Mouse (Mus musculus) hindbrain, embryonic 15.5 days (tissue): Measurements from ENCODE around the gene Il4i1. TPM values are rescaled to one million over a fixed set of nuclear protein-coding genes. Genes with fewer than 3 reads are reported as not detected.

Experiments
- ATAC-seq: fragments of 200-750 bp; cut with Nextera tagmentation; 2 replicates; pipeline ENCODE4 v1.8.0; 2017; ENCODE audit warnings: low read depth, moderate number of reproducible peaks, moderate TSS enrichment; ENCODE audit not compliant: low FRiP score
- H3K27ac ChIP-seq: fragments of 300-500 bp; sonication (generic); replicated peaks from 2 replicates; pipeline ENCODE4 v1.5.1; 2015; ENCODE audit warnings: mild to moderate bottlenecking, inconsistent platforms
- H3K27me3 ChIP-seq: fragments of 300-500 bp; sonication (generic); 2 replicates; pipeline ENCODE4 v1.6.1; 2015; ENCODE audit warnings: control low read depth, inconsistent platforms
- H3K36me3 ChIP-seq: fragments of 300-500 bp; sonication (generic); 2 replicates; pipeline ENCODE4 v1.6.1; 2015; ENCODE audit warnings: control low read depth, inconsistent platforms
- H3K4me1 ChIP-seq: fragments of 300-500 bp; sonication (generic); replicated peaks from 2 replicates; pipeline ENCODE4 v1.6.1; 2015; ENCODE audit warnings: control low read depth, inconsistent platforms
- H3K4me2 ChIP-seq: fragments of 300-500 bp; sonication (generic); 2 replicates; pipeline ENCODE4 v1.6.1; 2015; ENCODE audit warnings: moderate library complexity, mild to moderate bottlenecking, inconsistent platforms
- H3K4me3 ChIP-seq: fragments of 300-500 bp; sonication (generic); 2 replicates; pipeline ENCODE4 v1.5.1; 2015; ENCODE audit warnings: mild to moderate bottlenecking, inconsistent platforms
- H3K9ac ChIP-seq: fragments of 300-500 bp; sonication (generic); 2 replicates; pipeline ENCODE4 v1.6.1; 2015; ENCODE audit warnings: inconsistent platforms
- H3K9me3 ChIP-seq: fragments of 300-500 bp; sonication (generic); 2 replicates; pipeline ENCODE4 v1.6.1; 2016; ENCODE audit warnings: control low read depth, inconsistent platforms
- WGBS: fragments of 180-500 bp; shearing (Covaris S2); methylation state at CpG from one replicate; pipeline ENCODE4 v1.1.7; 2015; 5-methylcytosine and 5-hydroxymethylcytosine counted together
- polyA plus RNA-seq: library from polyadenylated mRNA; unstranded; fragments of >200 nt; fragmentation: Nextera tagmentation; extraction: Ambion mirVana; gene quantifications from 2 replicates; pipeline ENCODE4 v1.2.1, GENCODE M21; 2015

Il4i1 gene
- polyA plus RNA-seq, 1 experiment from 2014 or later = 1.0 TPM

DNA sequence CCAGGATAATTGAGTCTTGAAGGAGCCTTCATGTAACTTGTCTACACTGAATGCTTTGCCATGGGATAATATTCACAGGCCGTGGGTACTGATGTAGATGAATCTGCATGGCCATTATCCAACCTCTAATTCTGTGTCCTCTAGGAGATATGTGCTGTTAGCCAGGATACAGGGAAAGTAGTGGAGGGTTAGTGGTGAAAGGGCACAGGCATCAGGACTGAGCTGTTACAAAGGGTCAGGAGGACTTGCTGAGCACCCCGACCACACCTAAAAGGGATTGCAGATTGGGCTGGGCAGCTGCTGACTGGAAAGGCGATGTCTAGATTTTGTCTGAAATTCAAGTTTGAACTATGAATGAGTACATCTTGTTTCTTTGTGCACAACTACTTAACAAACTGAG is 4.3 kb downstream of the Il4i1 start:
- ATAC-seq = no peak
- H3K27me3 ChIP-seq = no peaks in the 10 kb centered on the region
- no peaks in the 10 kb centered on the region for H3K9me3 ChIP-seq
- H3K36me3 ChIP-seq = no peaks in the 10 kb centered on the region
- H3K4me3 ChIP-seq = no peak overlapping the region
- H3K27ac ChIP-seq = no peak overlapping the region
- H3K4me1 ChIP-seq = peaks cover 52% of the 10 kb centered on the region
- WGBS = 92% methylated on average over 3 of the region's 3 CpGs
- no peak overlapping the region for H3K4me2 ChIP-seq
- H3K9ac ChIP-seq = no peak overlapping the region

DNA sequence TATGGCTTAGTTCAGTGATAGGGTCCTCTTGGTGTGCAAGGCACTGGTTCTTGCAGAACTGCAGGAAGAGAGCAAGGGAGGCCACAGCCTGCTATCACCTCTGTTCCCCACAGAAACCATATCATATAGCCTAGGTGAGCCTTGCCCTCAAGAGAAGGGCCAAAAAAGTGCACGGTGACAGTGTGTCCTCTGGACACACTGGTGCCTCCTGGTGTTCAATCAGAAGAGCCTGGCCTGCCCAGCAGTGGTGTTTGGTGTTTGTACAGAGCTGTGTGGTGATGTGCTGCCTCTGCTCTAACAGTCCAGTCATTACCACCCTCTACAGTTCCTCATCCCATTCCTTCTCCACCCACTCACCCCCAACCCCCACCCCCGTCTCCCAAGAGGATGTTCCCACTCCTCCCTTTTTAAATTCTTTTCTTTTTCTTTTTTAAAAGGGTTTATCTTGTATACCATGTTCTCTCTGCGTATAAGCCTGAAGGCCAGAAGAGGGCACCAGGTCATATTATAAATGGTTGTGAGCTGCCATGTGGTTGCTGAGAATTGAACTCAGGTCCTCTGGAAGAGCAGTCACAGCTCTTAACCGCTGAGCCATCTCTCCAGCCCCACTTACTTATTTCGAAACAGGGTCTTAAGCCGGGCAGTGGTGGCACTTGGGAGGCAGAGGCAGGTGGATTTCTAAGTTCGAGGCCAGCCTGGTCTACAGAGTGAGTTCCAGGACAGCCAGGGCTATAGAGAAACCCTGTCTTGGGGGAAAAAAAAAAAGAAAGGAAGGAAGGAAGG is 5.7 kb downstream of the Il4i1 start:
- Histone ChIP-seq H3K27ac (no peak overlapping the region), H3K4me1 (peaks cover 52% of the 10 kb centered on the region), H3K4me2 (no peak overlapping the region), H3K9me3 (no peaks in the 10 kb centered on the region), H3K36me3 (no peaks in the 10 kb centered on the region), H3K9ac (no peak overlapping the region), H3K27me3 (no peaks in the 10 kb centered on the region), H3K4me3 (no peak overlapping the region)
- 87% methylated on average over 7 of the region's 7 CpGs for WGBS
- ATAC-seq = no peak

DNA sequence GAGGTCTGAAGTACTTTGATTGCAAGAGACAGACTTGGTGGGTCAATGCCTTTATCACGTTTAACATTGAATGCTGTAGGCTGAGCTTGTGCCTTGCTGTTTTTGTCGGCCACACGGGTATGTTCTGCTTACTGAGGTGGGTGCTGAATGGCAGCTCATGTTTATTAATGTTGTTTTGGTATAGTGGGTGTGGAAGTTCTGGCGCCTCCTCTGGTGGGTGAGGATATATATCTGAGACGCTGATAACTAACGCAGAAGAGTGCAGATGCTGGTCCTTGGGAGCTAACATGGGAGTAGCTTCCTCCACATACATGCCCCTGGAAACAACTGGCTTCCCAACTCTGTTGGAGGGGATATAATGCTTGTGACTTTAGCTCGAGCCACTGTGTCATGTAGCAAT is 7.2 kb downstream of the Il4i1 start:
- no peak overlapping the region for H3K4me2 ChIP-seq
- no peak overlapping the region for H3K9ac ChIP-seq
- WGBS = 39% methylated on average over 7 of the region's 7 CpGs
- H3K27ac ChIP-seq = no peak overlapping the region
- no peak for ATAC-seq
- H3K9me3 ChIP-seq = no peaks in the 10 kb centered on the region
- H3K36me3 ChIP-seq = no peaks in the 10 kb centered on the region
- H3K4me1 ChIP-seq = peaks cover 37% of the 10 kb centered on the region
- H3K4me3 ChIP-seq = no peak overlapping the region
- no peaks in the 10 kb centered on the region for H3K27me3 ChIP-seq

DNA sequence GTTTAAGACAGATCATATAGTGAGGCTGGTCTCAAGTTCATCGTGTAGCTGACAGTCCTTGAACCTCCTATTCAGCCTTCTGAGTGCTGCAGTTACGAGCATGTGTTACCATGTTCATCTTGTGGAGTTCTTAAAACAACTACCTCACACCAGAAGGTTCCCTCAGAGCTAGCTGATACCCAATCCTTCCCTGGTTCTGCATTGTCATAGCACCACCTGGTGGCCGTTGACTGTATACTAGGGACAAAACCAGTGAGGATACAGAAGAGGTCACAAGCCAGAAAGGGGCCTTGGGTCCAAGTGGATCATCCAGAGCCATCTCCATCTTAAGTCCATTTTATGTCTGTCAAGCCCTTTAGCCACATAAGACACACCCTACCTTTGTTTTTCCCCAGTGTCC is 8.7 kb downstream of the Il4i1 start:
- Histone ChIP-seq H3K27ac (no peak overlapping the region), H3K27me3 (no peaks in the 10 kb centered on the region), H3K4me2 (no peak overlapping the region), H3K9me3 (no peaks in the 10 kb centered on the region), H3K4me1 (peaks cover 23% of the 10 kb centered on the region), H3K36me3 (peaks cover 12% of the 10 kb centered on the region), H3K9ac (no peak overlapping the region), H3K4me3 (no peak overlapping the region)
- peak; percentile 68 for ATAC-seq
- 22% methylated on average over 3 of the region's 3 CpGs for WGBS

DNA sequence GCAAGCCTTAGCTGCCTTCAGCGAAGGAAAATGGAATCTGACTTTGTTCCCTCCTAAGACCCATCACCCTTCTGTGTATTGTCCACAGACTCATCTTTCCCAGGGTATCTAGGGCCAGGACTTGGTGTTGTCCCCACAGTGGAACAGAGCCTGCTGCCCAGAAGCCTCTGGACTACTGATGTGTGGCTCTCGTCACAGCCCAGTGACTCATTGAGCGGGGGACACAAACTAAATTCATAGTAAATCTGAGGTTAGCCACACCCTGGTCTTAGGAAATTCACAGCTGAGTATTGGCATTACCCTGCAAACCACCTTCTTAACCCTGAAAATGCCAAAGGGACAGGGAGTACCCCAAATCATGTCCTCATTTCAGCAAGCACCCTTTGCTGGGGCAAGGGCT is 10.6 kb downstream of the Il4i1 start:
- 94% methylated on average over 3 of the region's 3 CpGs for WGBS
- no peaks in the 10 kb centered on the region for H3K9me3 ChIP-seq
- no peak for ATAC-seq

DNA sequence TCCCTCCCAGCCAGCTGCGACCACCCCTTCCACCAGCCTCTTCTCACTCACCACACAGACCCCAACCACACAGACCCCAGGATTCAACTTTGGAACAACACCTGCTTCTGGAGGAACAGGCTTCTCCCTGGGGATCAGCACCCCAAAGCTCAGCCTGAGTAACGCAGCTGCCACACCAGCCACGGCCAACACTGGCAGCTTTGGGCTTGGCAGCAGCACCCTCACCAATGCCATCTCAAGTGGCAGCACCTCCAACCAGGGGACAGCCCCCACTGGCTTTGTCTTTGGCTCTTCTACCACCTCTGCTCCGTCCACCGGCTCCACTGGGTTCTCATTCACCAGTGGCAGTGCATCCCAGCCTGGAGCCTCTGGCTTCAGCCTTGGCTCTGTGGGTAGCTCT is 12.5 kb downstream of the Il4i1 start:
- ATAC-seq = no peak
- WGBS = 88% methylated on average over 5 of the region's 5 CpGs

More for the DNA sequence above, 10.6 kb downstream of the Il4i1 start:
- Histone ChIP-seq H3K27ac (no peak overlapping the region), H3K4me1 (peaks cover 14% of the 10 kb centered on the region; the same call in 1 of the 2 replicates), H3K36me3 (peaks cover 30% of the 10 kb centered on the region), H3K27me3 (no peaks in the 10 kb centered on the region), H3K4me2 (no peak overlapping the region), H3K4me3 (no peak overlapping the region), H3K9ac (no peak overlapping the region)

DNA sequence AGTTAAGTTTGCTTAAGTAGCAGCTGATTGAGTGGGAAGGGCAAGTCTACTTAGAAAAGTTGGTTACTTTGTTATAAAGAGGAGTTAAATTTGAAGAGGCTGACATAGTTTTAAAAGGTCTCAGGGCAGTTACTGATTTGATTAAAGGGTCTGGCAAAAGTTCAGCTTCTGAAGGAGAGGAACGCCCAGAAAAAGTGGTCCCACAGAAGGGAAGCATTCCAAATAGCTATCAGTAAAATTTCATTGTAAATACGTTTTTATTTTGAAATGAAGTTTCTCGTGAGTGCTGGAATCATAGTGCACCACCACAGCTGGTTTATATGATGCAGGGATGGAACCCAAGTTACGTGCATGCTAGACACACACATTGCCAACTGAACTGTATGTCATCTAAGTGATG is 16.6 kb downstream of the Il4i1 start:
- no peak overlapping the region for H3K27ac ChIP-seq
- no peak overlapping the region for H3K9ac ChIP-seq
- H3K4me2 ChIP-seq = no peak overlapping the region
- no peak for ATAC-seq
- H3K27me3 ChIP-seq = no peaks in the 10 kb centered on the region
- no peaks in the 10 kb centered on the region for H3K4me1 ChIP-seq
- H3K9me3 ChIP-seq = no peaks in the 10 kb centered on the region
- peaks cover 34% of the 10 kb centered on the region for H3K36me3 ChIP-seq
- H3K4me3 ChIP-seq = no peak overlapping the region
- 81% methylated on average over 4 of the region's 4 CpGs for WGBS

More for the DNA sequence above, 12.5 kb downstream of the Il4i1 start:
- no peak overlapping the region for H3K9ac ChIP-seq
- no peak overlapping the region for H3K4me3 ChIP-seq
- no peak overlapping the region for H3K27ac ChIP-seq
- no peaks in the 10 kb centered on the region for H3K27me3 ChIP-seq
- peaks cover 7% of the 10 kb centered on the region; the same call in 1 of the 2 replicates for H3K4me1 ChIP-seq
- peaks cover 34% of the 10 kb centered on the region for H3K36me3 ChIP-seq
- no peaks in the 10 kb centered on the region for H3K9me3 ChIP-seq
- H3K4me2 ChIP-seq = no peak overlapping the region

DNA sequence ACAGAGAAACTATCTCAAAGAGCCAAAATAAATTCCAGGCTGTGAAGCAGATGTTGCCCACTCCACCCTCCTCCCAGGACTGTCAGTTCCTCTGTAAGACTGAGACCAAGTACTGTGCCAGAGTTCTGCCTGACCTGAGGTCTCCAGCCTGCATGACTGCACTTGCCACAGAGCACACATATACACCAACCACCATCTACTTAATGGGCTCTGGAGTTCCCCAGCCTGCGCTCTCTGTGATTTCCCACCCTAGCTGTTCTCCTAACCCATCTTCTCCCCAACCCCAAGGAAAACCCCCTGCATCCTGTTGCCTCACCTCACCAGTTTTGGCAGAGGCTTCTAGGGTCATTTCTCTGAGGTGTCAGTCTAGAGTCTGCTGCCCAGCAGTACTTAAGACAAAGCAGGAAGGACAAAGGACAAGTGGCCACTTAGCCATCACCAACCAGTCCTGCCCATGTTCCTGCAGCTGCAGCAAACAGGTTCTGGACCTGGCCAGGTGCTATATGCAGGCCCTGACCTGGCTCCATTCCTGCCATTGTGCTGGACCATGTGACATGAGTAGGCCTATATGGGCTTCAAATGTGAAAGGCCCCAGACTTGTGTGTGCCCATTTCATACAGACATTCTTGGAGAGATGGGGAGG is 19.3 kb downstream of the Il4i1 start:
- Histone ChIP-seq H3K4me3 (no peak overlapping the region), H3K36me3 (peaks cover 16% of the 10 kb centered on the region), H3K27ac (no peak overlapping the region), H3K9me3 (no peaks in the 10 kb centered on the region), H3K27me3 (peaks cover 10% of the 10 kb centered on the region), H3K9ac (no peak overlapping the region), H3K4me2 (no peak overlapping the region), H3K4me1 (peaks cover 14% of the 10 kb centered on the region)
- 93% methylated on average over 1 of the region's 1 CpGs for WGBS
- ATAC-seq = no peak

DNA sequence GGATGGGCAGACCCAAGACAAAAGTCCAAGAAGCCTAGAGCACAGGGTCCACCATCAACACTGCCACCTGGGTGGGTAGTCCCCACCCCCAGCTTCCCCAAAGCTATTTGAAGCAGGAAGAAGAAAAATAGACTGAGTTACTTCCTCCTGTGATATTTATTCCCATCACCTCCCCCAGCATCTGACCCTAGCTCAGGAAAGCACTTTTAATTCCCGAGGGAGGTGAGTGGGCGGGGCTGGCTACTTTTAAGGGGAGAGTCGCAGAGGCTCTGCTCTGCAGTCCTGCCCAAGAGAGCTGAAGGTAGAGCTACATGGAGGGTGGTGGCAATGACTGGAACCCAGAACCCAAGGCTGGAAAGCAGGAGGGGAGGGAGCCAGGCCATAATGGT is 19.8 kb downstream of the Il4i1 start:
- no peak overlapping the region for H3K27ac ChIP-seq
- H3K9me3 ChIP-seq = no peaks in the 10 kb centered on the region
- 53% methylated on average over 3 of the region's 3 CpGs for WGBS
- H3K9ac ChIP-seq = no peak overlapping the region
- no peak overlapping the region for H3K4me3 ChIP-seq
- no peak overlapping the region for H3K4me2 ChIP-seq
- H3K4me1 ChIP-seq = peaks cover 15% of the 10 kb centered on the region
- no peak for ATAC-seq
- H3K27me3 ChIP-seq = peaks cover 14% of the 10 kb centered on the region
- H3K36me3 ChIP-seq = peaks cover 17% of the 10 kb centered on the region

DNA sequence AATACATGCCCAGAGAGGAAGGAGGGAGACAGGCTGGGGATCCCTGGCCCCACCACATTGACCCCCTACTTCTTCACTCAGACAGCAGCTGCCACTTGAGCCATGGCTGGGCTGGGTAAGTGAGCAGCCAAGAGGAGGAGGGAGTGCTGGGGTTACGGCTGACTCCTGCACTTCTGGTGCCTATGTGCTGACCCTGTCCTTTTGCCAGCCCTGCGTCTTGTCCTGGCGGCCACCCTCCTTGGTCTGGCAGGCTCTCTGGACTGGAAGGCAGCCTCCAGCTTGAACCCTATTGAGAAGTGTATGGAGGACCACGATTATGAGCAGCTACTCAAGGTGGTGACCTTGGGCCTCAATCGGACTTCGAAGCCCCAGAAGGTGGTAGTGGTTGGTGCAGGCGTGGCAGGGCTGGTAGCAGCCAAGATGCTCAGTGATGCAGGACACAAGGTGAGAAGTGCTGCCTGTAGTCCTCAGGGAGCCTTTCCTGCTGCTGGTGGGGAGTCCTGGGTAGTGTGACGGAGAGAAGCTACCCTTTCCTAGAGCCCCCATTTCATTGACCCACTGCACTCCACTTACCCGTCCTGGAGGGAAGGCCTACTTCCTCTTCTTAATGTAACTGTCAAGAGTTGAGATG is 20.4 kb downstream of the Il4i1 start:
- H3K27ac ChIP-seq = no peak overlapping the region
- no peaks in the 10 kb centered on the region for H3K9me3 ChIP-seq
- H3K27me3 ChIP-seq = peaks cover 18% of the 10 kb centered on the region
- no peak for ATAC-seq
- peaks cover 15% of the 10 kb centered on the region for H3K4me1 ChIP-seq
- no peak overlapping the region for H3K4me2 ChIP-seq
- no peak overlapping the region for H3K9ac ChIP-seq
- H3K4me3 ChIP-seq = no peak overlapping the region
- WGBS = 87% methylated on average over 9 of the region's 9 CpGs
- H3K36me3 ChIP-seq = peaks cover 11% of the 10 kb centered on the region

DNA sequence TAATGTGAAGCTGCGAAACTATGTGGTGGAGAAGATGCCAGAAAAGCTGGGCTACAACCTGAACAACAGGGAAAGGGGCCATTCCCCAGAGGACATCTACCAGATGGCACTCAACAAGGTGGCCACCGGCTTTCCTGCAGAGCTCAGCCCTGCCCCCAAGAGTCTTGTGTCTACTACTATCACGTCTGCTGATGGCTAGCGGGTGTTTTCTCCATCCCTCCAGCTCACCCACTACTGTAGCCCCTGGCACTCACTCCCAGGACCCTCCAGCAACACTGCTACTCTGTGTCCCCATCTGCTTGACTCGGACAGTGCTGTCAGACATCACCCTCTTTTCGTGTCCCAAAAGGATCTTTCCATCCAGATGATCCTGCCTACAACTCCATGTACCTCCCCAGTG is 21.9 kb downstream of the Il4i1 start:
- ATAC-seq = no peak
- no peaks in the 10 kb centered on the region for H3K9me3 ChIP-seq
- H3K27ac ChIP-seq = no peak overlapping the region
- peaks cover 19% of the 10 kb centered on the region for H3K36me3 ChIP-seq
- no peak overlapping the region for H3K4me3 ChIP-seq
- WGBS = 82% methylated on average over 6 of the region's 6 CpGs
- H3K9ac ChIP-seq = no peak overlapping the region
- no peak overlapping the region for H3K4me2 ChIP-seq
- peaks cover 15% of the 10 kb centered on the region for H3K4me1 ChIP-seq
- H3K27me3 ChIP-seq = peaks cover 28% of the 10 kb centered on the region

DNA sequence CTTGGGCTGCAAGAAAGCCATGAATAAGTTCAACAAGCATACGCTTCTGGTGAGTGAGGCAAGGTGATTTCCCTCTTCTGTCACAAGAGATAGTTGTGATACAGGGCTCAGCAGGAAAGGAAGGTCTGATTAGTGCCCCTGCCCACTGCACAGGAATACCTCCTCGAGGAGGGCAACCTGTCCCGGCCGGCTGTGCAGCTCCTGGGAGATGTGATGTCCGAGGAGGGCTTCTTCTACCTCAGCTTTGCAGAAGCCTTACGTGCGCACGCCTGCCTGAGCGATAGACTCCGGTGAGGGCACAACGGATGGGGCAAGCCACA is 22.9 kb downstream of the Il4i1 start:
- H3K4me1 ChIP-seq = peaks cover 15% of the 10 kb centered on the region
- peaks cover 26% of the 10 kb centered on the region for H3K36me3 ChIP-seq
- H3K4me3 ChIP-seq = peak overlapping the region; percentile 19
- WGBS = 30% methylated on average over 11 of the region's 11 CpGs
- H3K4me2 ChIP-seq = peak overlapping the region; percentile 56
- H3K27ac ChIP-seq = no peak overlapping the region
- no peaks in the 10 kb centered on the region for H3K9me3 ChIP-seq
- H3K27me3 ChIP-seq = peaks cover 28% of the 10 kb centered on the region
- H3K9ac ChIP-seq = peak overlapping the region; percentile 21; the same call in 1 of the 2 replicates
- ATAC-seq = no peak
